Mouse (Mus musculus) forebrain, embryonic 16.5 days (tissue): Measurements from ENCODE around the gene Mprip. TPM values are rescaled to one million over a fixed set of nuclear protein-coding genes. Genes with fewer than 3 reads are reported as not detected.

Experiments
- ATAC-seq: fragments of 200-750 bp; cut with Nextera tagmentation; 2 replicates; pipeline ENCODE4 v1.8.0; 2017; ENCODE audit warnings: mild to moderate bottlenecking, moderate library complexity
- H3K27ac ChIP-seq: fragments of 300-500 bp; sonication (generic); 2 replicates; pipeline ENCODE4 v1.5.1; 2014; ENCODE audit warnings: low read length, control low read depth
- H3K27me3 ChIP-seq: fragments of 300-500 bp; sonication (generic); replicated peaks from 2 replicates; pipeline ENCODE4 v1.6.1; 2014; ENCODE audit warnings: low read length; ENCODE audit not compliant: control insufficient read depth, insufficient read depth
- H3K36me3 ChIP-seq: fragments of 300-500 bp; sonication (generic); 2 replicates; pipeline ENCODE4 v1.6.1; 2014; ENCODE audit not compliant: control insufficient read depth, insufficient read depth
- H3K4me1 ChIP-seq: fragments of 300-500 bp; sonication (generic); replicated peaks from 2 replicates; pipeline ENCODE4 v1.6.1; 2014; ENCODE audit warnings: low read length; ENCODE audit not compliant: control insufficient read depth, insufficient read depth
- H3K4me2 ChIP-seq: fragments of 300-500 bp; sonication (generic); 2 replicates; pipeline ENCODE4 v1.6.1; 2014; ENCODE audit warnings: mild to moderate bottlenecking, low read length, control low read depth
- H3K4me3 ChIP-seq: fragments of 300-500 bp; sonication (generic); replicated peaks from 2 replicates; pipeline ENCODE4 v1.5.1; 2014; ENCODE audit warnings: mild to moderate bottlenecking, low read length, control low read depth
- H3K9ac ChIP-seq: fragments of 300-500 bp; sonication (generic); replicated peaks from 2 replicates; pipeline ENCODE4 v1.6.1; 2014; ENCODE audit warnings: low read depth, low read length, control low read depth
- H3K9me3 ChIP-seq: fragments of 300-500 bp; sonication (generic); 2 replicates; pipeline ENCODE4 v1.6.1; 2016; ENCODE audit warnings: low read length; ENCODE audit not compliant: control insufficient read depth
- WGBS: fragments of 180-500 bp; shearing (Covaris S2); extraction: QIAGEN DNeasy Blood & Tissue Kit; methylation state at CpG from one replicate; pipeline ENCODE4 v1.1.7; 2014; 5-methylcytosine and 5-hydroxymethylcytosine counted together
- polyA plus RNA-seq: library from polyadenylated mRNA; unstranded; fragments of >200 nt; fragmentation: Nextera tagmentation; extraction: Ambion mirVana; gene quantifications from 2 replicates; pipeline ENCODE4 v1.2.1, GENCODE M21; 2015

The Mprip gene
- polyA plus RNA-seq, 1 experiment from 2014 or later = 51.9 TPM

DNA sequence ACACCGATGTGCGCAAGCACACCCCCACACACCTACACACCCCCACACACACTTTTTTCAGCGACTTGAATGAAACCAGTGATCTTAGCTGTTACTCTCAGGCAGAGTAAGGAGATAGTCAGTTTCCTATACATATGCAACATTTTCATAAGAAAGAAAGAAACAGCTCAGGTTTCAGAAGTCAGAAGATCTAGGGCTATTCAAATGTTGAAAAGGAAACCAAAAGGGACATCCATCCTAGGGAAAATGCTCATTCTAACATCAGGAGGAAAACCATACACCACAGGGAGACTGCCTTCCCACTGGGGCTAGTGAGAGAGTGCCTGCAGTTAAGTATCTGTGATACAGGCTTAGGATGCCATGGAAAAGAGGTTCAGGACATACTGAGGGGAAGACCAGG lies 160.5 kb downstream of the Mprip start:
- WGBS = 94% methylated on average over 3 of the region's 3 CpGs
- Histone ChIP-seq H3K4me1 (no peaks in the 10 kb centered on the region), H3K4me3 (no peak overlapping the region), H3K4me2 (no peak overlapping the region), H3K9me3 (no peaks in the 10 kb centered on the region), H3K27ac (no peak overlapping the region), H3K36me3 (peaks cover 58% of the 10 kb centered on the region), H3K27me3 (no peaks in the 10 kb centered on the region), H3K9ac (no peak overlapping the region)
- ATAC-seq = no peak

Other genes with a start within 250 kb of the Mprip start
- 11.8 and 14.1 TPM in 2 replicates for gene Jmjd4, start 211.3 kb upstream of the Mprip start, polyA plus RNA-seq
- 418 and 445 TPM in 2 replicates for gene Snap47, start 210.1 kb upstream of the Mprip start, polyA plus RNA-seq
- gene Zfp867, start 188.8 kb upstream of the Mprip start, polyA plus RNA-seq = 15.3 and 17.6 TPM in 2 replicates
- gene Zkscan17, start 134.6 kb upstream of the Mprip start, polyA plus RNA-seq = 16.6 and 16.8 TPM in 2 replicates
- gene Nlrp3, start 119.7 kb upstream of the Mprip start, polyA plus RNA-seq = 0.11 and 0.77 TPM in 2 replicates
- not detected in 2 replicates for gene Olfr222, start 85.1 kb upstream of the Mprip start, polyA plus RNA-seq
- not detected in 2 replicates for gene Olfr223, start 68.0 kb upstream of the Mprip start, polyA plus RNA-seq
- 4.2 and 6.7 TPM in 2 replicates for gene Pld6, start 126.3 kb downstream of the Mprip start, polyA plus RNA-seq
- 44.6 and 51.2 TPM in 2 replicates for gene Flcn, start 148.7 kb downstream of the Mprip start, polyA plus RNA-seq
- 52.6 and 56.7 TPM in 2 replicates for gene Nt5m, start 178.1 kb downstream of the Mprip start, polyA plus RNA-seq
- gene Cops3, start 178.5 kb downstream of the Mprip start, polyA plus RNA-seq = 200 and 212 TPM in 2 replicates